Mouse (Mus musculus): ENCODE results near the gene Smu1.

GRCm38 (mm10) chr4:40800873-40801272 lies 43.1 kb upstream of the Smu1 start:
- TF ChIP-seq CTCF (IDR thresholded peaks at IDR 0.05; ENCODE audit: control insufficient read depth, insufficient read depth, insufficient read length) (no peak), MYOD1 (IDR thresholded peaks at IDR 0.05; ENCODE audit: control insufficient read depth, insufficient read length, low read depth) (no peak)
